Comparison of ENCODE assay signal across 11 mouse cellular contexts in the genomic region with DNA sequence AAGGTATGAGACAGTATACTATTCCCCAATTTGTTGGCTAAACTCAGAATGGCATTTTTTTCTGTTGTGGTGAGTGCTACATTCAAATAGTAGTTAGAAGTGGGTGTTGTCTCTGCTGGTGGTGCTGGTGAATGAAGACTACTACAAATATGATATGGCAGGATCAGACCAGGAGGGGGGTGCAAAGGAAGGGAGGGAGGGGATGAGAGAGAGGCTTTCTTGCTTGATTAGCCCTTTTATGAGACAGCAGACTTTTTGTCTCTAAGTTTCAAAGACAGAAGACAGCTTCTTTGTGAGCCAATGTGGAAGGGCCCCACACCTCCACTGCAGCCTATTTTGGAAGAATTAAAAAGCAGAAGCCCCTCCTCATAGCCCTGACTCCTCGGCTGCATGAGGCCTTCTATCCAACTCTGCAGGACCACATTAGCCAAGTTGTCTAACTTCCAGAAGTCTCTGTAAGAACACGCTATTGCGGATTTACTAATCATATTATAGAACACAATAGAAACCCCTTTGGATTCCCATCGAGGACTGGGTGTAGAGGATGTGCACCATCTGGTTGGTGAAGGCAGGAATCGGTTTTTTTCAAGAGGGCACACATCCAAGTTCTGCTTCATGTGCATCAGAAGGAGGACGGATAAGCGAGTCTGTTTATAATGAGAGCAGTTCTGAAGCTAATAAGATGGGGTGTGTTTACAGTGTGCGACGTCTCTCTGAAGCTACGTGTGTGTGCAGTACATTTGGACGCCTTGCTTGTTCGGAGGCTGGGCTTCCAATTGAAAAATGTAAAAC.
A peak's percentile ranks its signal among the peaks of the same experiment; 100 is the strongest.
DNase-seq lines count a peak whose midpoint lies in the region; ATAC-seq lines count a peak whose summit lies in the region.
"Had no signal": no experiment of that assay in that cellular context is flagged by ENCODE, and none has a peak within 500 bp of the region (broad histone marks: within the 10 kb centered on the region; RNA-seq: fewer than 3 reads in every experiment).

No protein-coding gene starts in this region.

- H3K9ac ChIP-seq in midbrain, embryonic 12.5 days (replicated peaks) = no peak overlapping the region
- H3K9ac ChIP-seq in forebrain, embryonic 14.5 days (ENCODE audit: low read length) = no peak overlapping the region
- no peak overlapping the region for H3K9ac ChIP-seq in midbrain, embryonic 14.5 days (replicated peaks; ENCODE audit: low read length)
- H3K9ac ChIP-seq: kidney, embryonic 15.5 days; limb, embryonic 13.5 days had no signal

- peak; percentile 60 for ATAC-seq in midbrain, embryonic 12.5 days (ENCODE audit: low FRiP score, low read depth)
- peak; percentile 97 for ATAC-seq in forebrain, embryonic 14.5 days
- peak; percentile 57 for ATAC-seq in midbrain, embryonic 14.5 days (ENCODE audit: low FRiP score, low TSS enrichment)

- no peak overlapping the region for H3K4me3 ChIP-seq in midbrain, embryonic 12.5 days
- H3K4me3 ChIP-seq in midbrain, embryonic 10.5 days = no peak overlapping the region
- no peak overlapping the region for H3K4me3 ChIP-seq in forebrain, embryonic 14.5 days (ENCODE audit: low read depth, low read length)
- no peak overlapping the region for H3K4me3 ChIP-seq in midbrain, embryonic 14.5 days (replicated peaks; ENCODE audit: low read depth, low read length)
- H3K4me3 ChIP-seq: heart, embryonic 10.5 days; kidney, embryonic 15.5 days; limb, embryonic 13.5 days had no signal

- H3K4me1 ChIP-seq in midbrain, embryonic 12.5 days = peaks cover 6% of the 10 kb centered on the region; the same call in 1 of the 2 replicates
- peaks cover 6% of the 10 kb centered on the region; the same call in 1 of the 2 replicates for H3K4me1 ChIP-seq in midbrain, embryonic 10.5 days
- H3K4me1 ChIP-seq in forebrain, embryonic 14.5 days (ENCODE audit: control insufficient read depth, insufficient read depth, low read length) = 0 out of 2 replicates have a peak, but pooled peaks cover 8% of the 10 kb centered on the region
- H3K4me1 ChIP-seq in midbrain, embryonic 14.5 days (ENCODE audit: control insufficient read depth, insufficient read depth, low read length) = no peaks in the 10 kb centered on the region
- H3K4me1 ChIP-seq: kidney, embryonic 15.5 days; limb, embryonic 13.5 days had no signal

- H3K27ac ChIP-seq in midbrain, embryonic 12.5 days (replicated peaks) = no peak overlapping the region
- no peak overlapping the region for H3K27ac ChIP-seq in midbrain, embryonic 10.5 days (replicated peaks)
- H3K27ac ChIP-seq in forebrain, embryonic 14.5 days (ENCODE audit: low read depth, low read length) = peak overlapping the region; percentile 61; the same call in 1 of the 2 replicates
- no peak overlapping the region for H3K27ac ChIP-seq in midbrain, embryonic 14.5 days (replicated peaks; ENCODE audit: low read depth, low read length)
- H3K27ac ChIP-seq: heart, embryonic 10.5 days; kidney, embryonic 15.5 days; limb, embryonic 13.5 days had no signal

- DNase-seq in midbrain, embryonic 10.5 days (ENCODE audit: low spot score) = no peak
- peak; percentile 93 for DNase-seq in forebrain, embryonic 14.5 days (ENCODE audit: low spot score)
- DNase-seq in layer of hippocampus, adult 18-20 months (ENCODE audit: low spot score in 2 of 2) = peak; percentile 42 to 77
- peak; percentile 66 for DNase-seq in midbrain, embryonic 14.5 days
- no peak for DNase-seq in adrenal gland, postnatal 36 days
- DNase-seq in kidney, adult 8-10 months = no peak
- DNase-seq: cerebellum, adult 9-11 months had no signal

- peaks cover 58% of the 10 kb centered on the region for H3K27me3 ChIP-seq in midbrain, embryonic 12.5 days
- H3K27me3 ChIP-seq in midbrain, embryonic 10.5 days (ENCODE audit: low read depth, poor library complexity, severe bottlenecking) = peaks cover 87% of the 10 kb centered on the region
- H3K27me3 ChIP-seq in forebrain, embryonic 14.5 days (replicated peaks; ENCODE audit: control insufficient read depth, insufficient read depth, low read length) = no peaks in the 10 kb centered on the region; the same call in 1 of the 2 replicates
- H3K27me3 ChIP-seq in midbrain, embryonic 14.5 days (ENCODE audit: control insufficient read depth, insufficient read depth, low read length) = 0 out of 2 replicates have a peak, but pooled peaks cover 13% of the 10 kb centered on the region
- H3K27me3 ChIP-seq: kidney, embryonic 15.5 days; limb, embryonic 13.5 days had no signal

- H3K36me3 ChIP-seq in midbrain, embryonic 12.5 days = no peaks in the 10 kb centered on the region
- no peaks in the 10 kb centered on the region for H3K36me3 ChIP-seq in midbrain, embryonic 10.5 days
- no peaks in the 10 kb centered on the region for H3K36me3 ChIP-seq in forebrain, embryonic 14.5 days (ENCODE audit: control insufficient read depth, insufficient read depth, low read length)
- no peaks in the 10 kb centered on the region for H3K36me3 ChIP-seq in midbrain, embryonic 14.5 days (ENCODE audit: control insufficient read depth, insufficient read depth, low read length)
- H3K36me3 ChIP-seq: heart, embryonic 10.5 days; kidney, embryonic 15.5 days; limb, embryonic 13.5 days had no signal

- 46% methylated on average over 12 of the region's 12 CpGs for WGBS in midbrain, embryonic 12.5 days
- WGBS in midbrain, embryonic 10.5 days = 71% methylated on average over 12 of the region's 12 CpGs
- WGBS in forebrain, embryonic 14.5 days = 15% methylated on average over 12 of the region's 12 CpGs
- 31% methylated on average over 12 of the region's 12 CpGs for WGBS in midbrain, embryonic 14.5 days

- H3K9me3 ChIP-seq in midbrain, embryonic 12.5 days = no peaks in the 10 kb centered on the region
- H3K9me3 ChIP-seq in midbrain, embryonic 10.5 days (replicated peaks) = no peaks in the 10 kb centered on the region
- H3K9me3 ChIP-seq in forebrain, embryonic 14.5 days (replicated peaks; ENCODE audit: control insufficient read depth, low read length) = no peaks in the 10 kb centered on the region
- no peaks in the 10 kb centered on the region for H3K9me3 ChIP-seq in midbrain, embryonic 14.5 days (ENCODE audit: control insufficient read depth, low read length)
- H3K9me3 ChIP-seq: heart, embryonic 10.5 days; kidney, embryonic 15.5 days; limb, embryonic 13.5 days had no signal

- no peak overlapping the region for H3K4me2 ChIP-seq in midbrain, embryonic 12.5 days (replicated peaks)
- H3K4me2 ChIP-seq in forebrain, embryonic 14.5 days (ENCODE audit: low read length) = no peak overlapping the region
- H3K4me2 ChIP-seq in midbrain, embryonic 14.5 days (ENCODE audit: low read length) = no peak overlapping the region
- H3K4me2 ChIP-seq: kidney, embryonic 15.5 days; limb, embryonic 13.5 days had no signal

Comparison
In these comparisons a context has a peak if more than half of its experiments do, and no peak if none do; other contexts are left out.
1. DNase-seq: peak in forebrain, embryonic 14.5 days (single experiment), layer of hippocampus, adult 18-20 months (2 of 2) and midbrain, embryonic 14.5 days (single experiment); none in midbrain, embryonic 10.5 days (single experiment), adrenal gland, postnatal 36 days (0 of 2) and kidney, adult 8-10 months (0 of 2).
2. Peak in every context shown above with its lines, with median percentiles within 50 percentile points of each other: ATAC-seq.